Mouse (Mus musculus) lung, postnatal 14 days (tissue): Measurements from ENCODE around the gene Idh2.
"Not testable (repeated sequence)": the region's sequence is repeated elsewhere in the genome, so short reads cannot be mapped to it uniquely, and the experiment has no call there.

Source experiments
- DNase-seq: peaks from one replicate; pipeline ENCODE4 v3.0.0; 2021

Gene Idh2

GRCm38 (mm10) chr7:80115224-80115590, at the start of gene Idh2:
Gene Idh2 (minus strand): TSS chr7:80115392.
- peak; percentile 93 for DNase-seq

GRCm38 (mm10) chr7:80160945-80161306, 45.7 kb upstream of the Idh2 start:
- DNase-seq: peak; percentile 68

- DNase-seq: peak; percentile 44
Observed at GRCm38 (mm10) chr7:80160293-80160944, 45.2 kb upstream of the Idh2 start.

GRCm38 (mm10) chr7:80158496-80159268, 43.5 kb upstream of the Idh2 start:
- no peak for DNase-seq

GRCm38 (mm10) chr7:80156711-80157227, 41.6 kb upstream of the Idh2 start:
- DNase-seq: peak; percentile 71

- no peak for DNase-seq
Observed at GRCm38 (mm10) chr7:80154689-80155088, 39.5 kb upstream of the Idh2 start.

- no peak for DNase-seq
Observed at GRCm38 (mm10) chr7:80152756-80153155, 37.6 kb upstream of the Idh2 start.

GRCm38 (mm10) chr7:80152152-80152551, 37.0 kb upstream of the Idh2 start:
- no peak for DNase-seq

- peak; percentile 42 for DNase-seq
Observed at GRCm38 (mm10) chr7:80149356-80149755, 34.2 kb upstream of the Idh2 start.

- no peak for DNase-seq
Observed at GRCm38 (mm10) chr7:80146077-80146476, 30.9 kb upstream of the Idh2 start.

GRCm38 (mm10) chr7:80144695-80145094, 29.5 kb upstream of the Idh2 start:
- DNase-seq: no peak

GRCm38 (mm10) chr7:80143331-80144273, 28.4 kb upstream of the Idh2 start:
- peak; percentile 40 for DNase-seq

- DNase-seq: peak; percentile 83
Observed at GRCm38 (mm10) chr7:80140815-80141214, 25.6 kb upstream of the Idh2 start.

GRCm38 (mm10) chr7:80138375-80138774, 23.2 kb upstream of the Idh2 start:
- DNase-seq: no peak

GRCm38 (mm10) chr7:80135173-80135532, 20.0 kb upstream of the Idh2 start:
- no peak for DNase-seq

GRCm38 (mm10) chr7:80134454-80135172, 19.4 kb upstream of the Idh2 start:
- peak; percentile 94 for DNase-seq

GRCm38 (mm10) chr7:80132541-80132940, 17.3 kb upstream of the Idh2 start:
- peak; percentile 65 for DNase-seq

- not testable (repeated sequence) for DNase-seq
Observed at GRCm38 (mm10) chr7:80131315-80131714, 16.1 kb upstream of the Idh2 start.

GRCm38 (mm10) chr7:80130344-80131055, 15.3 kb upstream of the Idh2 start:
- DNase-seq: no peak

- DNase-seq: no peak
Observed at GRCm38 (mm10) chr7:80129278-80129677, 14.1 kb upstream of the Idh2 start.

GRCm38 (mm10) chr7:80123672-80124071, 8.5 kb upstream of the Idh2 start:
- no peak for DNase-seq

- peak; percentile 25 for DNase-seq
Observed at GRCm38 (mm10) chr7:80123115-80123514, 7.9 kb upstream of the Idh2 start.
